Mouse (Mus musculus) lung, postnatal 0 days (tissue): ENCODE measurements at regions not wholly inside any gene's neighbourhood (a gene's known extent, or its start where the extent isn't known, plus 50 kb on each side); places are given as distances from the start of the nearest gene placed in this dataset.

ENCODE experiments used
- CTCF ChIP-seq: IDR thresholded peaks from 2 replicates; pipeline ENCODE4 v1.5.1; 2016; ENCODE audit warnings: antibody characterized with exemption, mild to moderate bottlenecking
- EP300 ChIP-seq: IDR thresholded peaks from 2 replicates; pipeline ENCODE4 v1.6.1; 2016; ENCODE audit warnings: antibody characterized with exemption, mild to moderate bottlenecking, control low read depth

- TF ChIP-seq CTCF (no peak), EP300 (no peak)
Measured at GRCm38 (mm10) chr13:31124547-31125216, 150.7 kb downstream of the Gm5447 start.
